Mouse (Mus musculus): ENCODE measurements around the gene Kpna7.

The Kpna7 gene

DNA sequence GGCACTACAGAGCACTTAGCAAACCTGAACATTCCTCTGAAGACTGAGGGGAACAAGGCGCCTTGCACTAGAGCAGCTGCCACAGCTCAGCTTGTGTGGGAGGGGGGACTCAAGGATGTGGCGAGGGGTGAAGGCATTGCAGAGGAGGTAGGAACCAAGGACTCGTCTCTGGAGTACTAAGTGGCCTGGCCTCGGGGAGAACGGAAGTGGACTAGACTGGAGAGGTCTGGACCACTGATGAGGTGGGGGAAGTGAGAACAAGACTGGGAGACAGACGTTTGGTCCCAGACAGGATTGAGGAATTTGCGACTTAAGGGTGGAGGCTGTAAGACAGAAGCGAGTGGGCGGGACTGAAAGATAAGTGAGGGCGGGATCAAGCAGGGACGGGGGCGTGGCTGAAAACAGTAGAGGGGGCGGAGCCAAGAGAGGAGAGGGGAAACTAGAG, 120.0 kb downstream of the Kpna7 start:
- DNase-seq (ENCODE audit: low read depth): peak; percentile 80

DNA sequence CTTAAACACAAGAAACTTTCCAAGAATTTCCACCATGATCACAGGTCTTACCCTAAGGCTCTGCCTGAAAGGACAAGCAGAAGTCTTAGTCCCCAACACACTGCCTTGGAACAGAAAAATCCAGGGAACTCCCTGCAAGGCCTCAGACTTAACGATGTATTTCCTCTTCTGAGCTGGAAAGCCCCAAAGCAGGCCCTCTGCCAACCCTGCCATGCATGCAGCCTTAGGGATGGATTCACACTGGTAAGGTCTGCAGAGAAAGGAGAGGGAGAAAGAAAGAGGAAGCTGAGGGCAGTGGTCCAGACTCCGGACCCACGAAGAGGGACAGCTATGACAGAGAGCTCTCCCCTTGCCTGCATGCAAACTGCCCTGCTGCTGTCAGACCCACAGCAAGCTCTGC, 120.4 kb downstream of the Kpna7 start:
- DNase-seq (ENCODE audit: low read depth): no peak

DNA sequence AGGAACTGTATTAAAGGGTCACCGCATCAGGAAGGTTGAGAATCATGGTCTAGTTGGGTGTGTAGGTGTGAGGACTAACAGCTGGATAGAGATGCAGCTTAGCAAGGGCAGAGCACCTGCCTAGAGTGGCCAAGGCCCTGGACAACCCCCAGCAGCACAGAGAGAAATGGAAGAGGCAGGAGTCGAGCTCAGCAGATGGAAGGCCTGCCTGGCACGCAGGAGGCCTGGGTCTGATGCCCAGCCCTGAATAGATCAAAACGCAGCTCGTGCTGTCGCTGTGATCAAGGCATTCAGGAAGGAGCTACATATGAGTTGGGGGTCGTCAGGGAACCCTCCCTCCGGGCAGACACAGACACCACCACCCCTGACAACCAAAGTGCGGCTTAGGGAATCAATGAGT, 125.6 kb downstream of the Kpna7 start:
- DNase-seq (ENCODE audit: low read depth): no peak

DNA sequence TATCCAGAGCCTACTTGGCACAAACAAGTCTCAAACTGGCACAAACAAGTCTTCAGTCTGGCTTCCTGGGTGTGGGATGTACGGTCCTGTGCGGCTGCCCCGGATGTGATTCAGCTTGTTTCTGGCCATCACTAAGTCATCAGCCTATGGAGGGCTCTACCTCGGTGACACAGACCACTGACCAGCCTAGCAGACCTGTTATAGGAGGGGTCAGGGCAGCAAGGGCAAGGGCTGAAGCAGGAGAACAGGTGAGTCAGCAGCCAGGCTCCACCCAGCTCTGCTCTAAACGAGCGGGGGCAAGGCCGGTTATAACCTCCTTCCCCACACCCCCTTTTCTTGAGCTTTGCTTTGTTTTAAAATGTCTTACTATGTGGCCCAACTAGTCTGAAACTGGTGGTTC, 129.4 kb downstream of the Kpna7 start:
- DNase-seq (ENCODE audit: low read depth): no peak

DNA sequence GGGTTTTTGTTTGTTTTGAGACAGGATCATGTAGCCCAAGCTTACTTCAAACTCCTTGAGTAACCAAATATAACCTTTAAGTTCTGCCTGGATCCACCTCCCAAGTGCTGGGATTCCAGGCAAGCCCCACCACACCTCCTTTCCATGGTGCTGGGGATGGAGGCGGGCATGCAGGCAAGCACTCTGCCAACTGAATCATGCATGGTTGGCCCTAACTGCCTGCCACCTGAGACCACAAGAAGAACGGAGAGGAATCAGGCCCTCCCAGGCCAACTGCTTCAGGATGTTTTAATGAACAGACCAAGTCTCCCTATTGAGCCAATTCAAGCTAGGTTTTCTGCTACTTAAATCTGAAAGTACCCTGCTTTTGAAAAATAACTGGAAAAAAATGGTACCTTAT, 131.2 kb downstream of the Kpna7 start:
- DNase-seq (ENCODE audit: low read depth): no peak

DNA sequence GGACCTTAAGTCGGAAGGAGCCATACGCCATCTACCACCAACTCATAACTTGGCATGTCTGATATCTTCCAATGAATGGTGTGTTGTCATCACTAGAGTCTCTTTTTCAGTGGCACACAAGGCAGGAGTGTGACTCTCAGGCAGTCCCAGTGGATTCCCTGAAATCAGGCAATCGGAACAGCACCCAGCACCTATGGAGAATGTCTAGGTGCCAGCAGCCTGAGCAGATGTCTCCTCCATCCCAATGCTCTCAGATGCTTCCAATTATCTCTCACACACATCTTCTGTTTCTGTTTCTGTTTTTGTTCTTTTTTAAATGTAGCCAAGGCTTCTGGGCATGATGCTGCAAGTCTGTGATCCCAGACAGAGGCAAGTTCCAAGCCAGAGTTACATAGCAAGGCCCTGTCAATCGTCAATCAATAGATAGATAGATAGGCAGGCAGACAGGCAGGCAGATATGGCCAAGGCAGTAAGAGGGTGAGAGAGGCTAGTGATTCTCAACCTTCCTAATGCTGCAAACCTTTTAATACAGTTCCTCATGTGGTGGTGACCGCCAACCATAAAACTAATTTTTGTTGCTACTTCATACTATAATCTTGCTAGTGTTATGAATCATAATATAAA, 133.3 kb downstream of the Kpna7 start:
- DNase-seq (ENCODE audit: low read depth): no peak

DNA sequence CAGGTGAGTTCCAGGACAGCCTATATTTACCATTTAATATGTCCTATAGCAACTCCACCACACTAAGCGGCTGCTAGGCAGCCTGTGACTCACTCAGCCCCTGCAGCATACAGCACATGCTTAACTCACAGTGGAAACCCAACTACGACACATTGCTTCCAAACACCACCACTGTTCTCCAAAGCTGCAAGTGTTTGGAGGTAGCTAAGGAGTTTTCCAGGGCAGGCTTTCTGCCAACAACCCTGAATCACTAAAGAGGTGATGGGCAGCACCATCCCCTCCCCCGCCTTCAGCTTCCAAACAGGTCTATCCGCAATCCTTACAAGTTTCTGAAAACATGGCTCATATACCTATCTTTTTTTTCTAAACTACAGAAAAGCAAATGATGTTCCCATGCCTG, 134.0 kb downstream of the Kpna7 start:
- no peak for DNase-seq (ENCODE audit: low read depth)

DNA sequence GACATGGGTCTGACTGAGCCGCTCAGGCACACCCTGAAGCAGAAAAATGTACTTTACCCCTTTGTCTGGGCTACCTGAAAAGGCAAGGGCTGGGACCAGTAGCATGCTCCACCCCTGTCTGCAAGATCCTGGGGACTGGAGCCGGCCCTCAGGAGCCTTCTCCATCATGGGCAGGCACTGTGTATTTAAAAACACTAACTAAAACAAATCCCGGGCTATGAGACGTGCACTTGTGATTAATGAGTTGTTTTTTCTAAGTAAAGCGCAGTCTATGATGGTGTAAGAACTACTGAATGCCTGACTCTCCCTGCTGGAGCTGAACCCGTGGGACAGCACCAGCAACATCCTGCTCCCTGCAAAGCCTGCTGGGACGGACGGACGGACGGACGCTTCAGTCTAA, 135.4 kb downstream of the Kpna7 start:
- no peak for DNase-seq (ENCODE audit: low read depth)

DNA sequence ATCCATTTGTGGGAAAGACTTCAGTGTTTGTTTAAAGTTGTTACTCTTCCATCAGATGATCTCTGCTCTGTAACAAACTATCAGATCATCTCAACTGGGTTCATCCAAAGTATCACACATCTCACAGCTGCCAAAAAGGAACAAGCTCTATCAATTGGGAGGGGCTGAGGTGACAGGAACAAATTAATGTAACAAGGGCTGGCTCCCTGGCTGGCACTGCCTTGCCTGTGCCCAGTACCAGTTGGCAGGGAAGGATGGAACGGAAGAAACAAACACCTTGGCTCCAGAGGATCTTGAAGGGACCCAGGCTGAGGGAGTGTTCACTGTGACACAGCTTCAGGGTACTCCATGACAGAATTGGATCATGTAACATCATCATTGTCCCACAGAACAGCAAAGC, 135.8 kb downstream of the Kpna7 start:
- no peak for DNase-seq (ENCODE audit: low read depth)

DNA sequence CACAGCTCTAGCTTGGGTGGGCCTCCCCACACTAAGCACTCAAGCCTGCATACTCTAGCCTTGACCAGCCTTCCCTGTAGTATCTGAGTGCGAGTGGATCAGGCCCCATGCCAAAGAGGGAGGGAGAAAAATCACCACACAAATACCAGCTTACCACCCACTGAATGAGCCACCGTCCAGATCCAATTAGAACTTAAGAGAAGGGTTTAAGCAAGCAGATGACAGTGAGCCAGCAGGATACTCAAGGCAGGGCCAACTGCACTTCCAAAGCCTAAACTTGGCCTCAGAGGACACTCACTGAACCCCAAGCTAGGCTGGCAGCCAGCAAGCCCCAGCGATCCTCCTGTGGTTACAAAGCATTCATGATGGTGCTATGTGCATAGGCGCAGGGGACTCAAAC, 137.8 kb downstream of the Kpna7 start:
- no peak for DNase-seq (ENCODE audit: low read depth)

DNA sequence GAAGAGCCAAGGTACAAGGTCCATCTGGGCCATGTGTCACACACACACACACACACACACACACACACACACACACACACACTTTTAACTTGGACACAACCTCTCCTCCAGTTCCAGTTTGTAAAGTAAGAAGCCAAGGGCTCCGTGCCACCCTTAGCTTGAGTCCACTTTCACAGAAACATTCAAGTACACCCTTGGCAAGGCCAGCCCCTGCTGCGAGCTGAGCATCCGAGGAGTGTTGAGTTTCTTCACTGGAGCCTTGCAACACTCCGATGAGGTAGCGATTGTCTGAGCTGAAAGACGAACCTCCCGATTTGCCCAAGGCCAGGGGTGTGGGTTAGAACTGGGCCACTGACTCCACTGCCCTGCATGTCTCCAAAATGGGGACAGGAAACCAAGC, 138.9 kb downstream of the Kpna7 start:
- DNase-seq (ENCODE audit: low read depth): no peak

DNA sequence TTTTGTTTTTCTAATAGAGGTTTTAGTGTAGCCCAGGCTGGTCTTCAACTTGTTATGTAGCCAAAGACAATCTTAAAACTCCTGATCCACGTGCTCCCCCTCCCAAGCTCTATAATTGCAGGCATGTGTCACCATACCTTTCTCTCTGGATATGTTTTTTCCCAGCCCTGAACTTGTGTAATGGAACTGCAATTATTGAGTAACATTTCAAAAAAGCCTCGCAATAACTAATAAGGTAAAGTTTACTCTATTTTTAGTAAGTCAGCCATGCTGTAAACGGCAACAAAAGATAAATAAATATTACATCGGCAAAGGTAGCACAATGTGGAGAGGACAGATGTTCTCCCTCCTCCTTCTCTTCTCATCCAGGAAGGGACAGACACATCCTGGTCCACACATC, 139.5 kb downstream of the Kpna7 start:
- DNase-seq (ENCODE audit: low read depth): no peak

DNA sequence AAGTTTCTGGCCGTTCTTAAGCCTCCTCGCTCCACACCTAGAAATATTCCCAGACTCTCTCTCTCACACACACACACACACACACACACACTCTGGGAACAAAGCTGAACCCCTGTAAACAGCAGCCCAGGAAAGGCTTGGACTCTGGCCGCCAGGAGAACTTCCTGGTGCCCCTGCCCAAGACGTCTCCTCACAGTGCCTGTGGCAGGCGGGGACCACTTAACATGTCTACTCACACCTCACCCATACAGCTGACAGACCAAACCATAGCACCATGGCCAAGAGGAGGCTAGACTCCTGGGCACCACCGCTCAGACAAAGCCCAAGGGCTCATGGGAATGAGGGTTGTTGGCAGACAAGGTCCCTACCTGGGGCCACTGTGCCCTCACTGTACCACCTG, 140.5 kb downstream of the Kpna7 start:
- no peak for DNase-seq (ENCODE audit: low read depth)

DNA sequence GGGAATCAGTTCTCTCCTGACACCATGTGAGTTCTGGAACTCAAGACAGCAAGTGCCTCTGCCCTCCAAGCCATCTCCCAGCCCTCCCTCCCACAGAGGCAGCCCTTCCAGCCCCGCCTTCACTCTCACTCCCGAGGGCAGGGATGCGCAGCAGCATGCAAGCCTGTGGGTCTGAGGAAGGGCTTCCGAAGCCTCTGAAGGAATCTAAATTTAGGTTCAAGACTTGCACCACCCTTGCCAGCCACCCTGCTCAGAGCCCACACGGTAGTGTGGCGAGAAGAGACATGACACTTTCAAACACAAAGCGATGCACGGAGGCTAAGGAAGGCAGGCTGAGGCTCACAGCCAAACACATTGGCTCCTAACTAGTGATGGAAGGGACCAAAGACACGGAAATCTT, 141.4 kb downstream of the Kpna7 start:
- DNase-seq (ENCODE audit: low read depth): no peak

DNA sequence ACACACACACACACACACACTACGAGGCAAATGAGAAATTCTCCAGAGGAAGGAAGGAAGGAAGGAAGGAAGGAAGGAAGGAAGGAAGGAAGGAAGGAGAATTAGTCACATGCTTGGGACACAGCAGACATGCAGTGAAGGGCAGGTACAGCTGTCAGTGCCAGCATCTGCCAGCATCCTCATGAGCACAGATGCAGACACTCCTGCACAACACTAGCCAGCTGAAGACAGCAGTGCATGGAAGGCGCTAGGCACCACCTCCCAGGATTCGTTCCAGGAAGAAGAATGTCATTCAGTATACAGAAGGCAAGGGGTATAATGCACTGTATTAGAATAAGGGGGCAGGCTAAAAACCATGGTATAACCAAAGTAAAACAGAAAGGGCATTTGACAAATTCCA, 142.9 kb downstream of the Kpna7 start:
- no peak for DNase-seq (ENCODE audit: low read depth)

DNA sequence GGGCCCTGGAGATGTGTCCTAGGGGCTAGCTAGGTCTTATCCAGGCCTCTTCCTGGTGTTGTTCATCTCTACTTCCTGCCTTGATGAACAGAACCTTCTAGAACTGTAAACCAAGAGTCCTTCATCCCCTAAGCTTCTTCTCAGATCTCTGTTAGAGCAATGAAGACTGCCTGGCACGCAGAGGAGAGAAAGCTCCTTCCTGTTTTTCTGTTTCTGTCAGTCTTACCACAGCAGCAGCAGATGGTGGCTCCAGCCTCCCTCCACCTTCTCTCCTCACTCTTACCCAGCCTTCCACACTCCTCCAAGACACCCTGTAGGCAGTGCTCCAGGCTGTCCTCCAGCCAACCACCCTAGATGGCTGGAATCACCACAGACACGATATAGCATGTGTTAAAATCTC, 146.5 kb downstream of the Kpna7 start:
- peak; percentile 25 for DNase-seq (ENCODE audit: low read depth)

Measured in induced T-regulatory cell, adult 2 months (primary cell).